In the genomic region with DNA sequence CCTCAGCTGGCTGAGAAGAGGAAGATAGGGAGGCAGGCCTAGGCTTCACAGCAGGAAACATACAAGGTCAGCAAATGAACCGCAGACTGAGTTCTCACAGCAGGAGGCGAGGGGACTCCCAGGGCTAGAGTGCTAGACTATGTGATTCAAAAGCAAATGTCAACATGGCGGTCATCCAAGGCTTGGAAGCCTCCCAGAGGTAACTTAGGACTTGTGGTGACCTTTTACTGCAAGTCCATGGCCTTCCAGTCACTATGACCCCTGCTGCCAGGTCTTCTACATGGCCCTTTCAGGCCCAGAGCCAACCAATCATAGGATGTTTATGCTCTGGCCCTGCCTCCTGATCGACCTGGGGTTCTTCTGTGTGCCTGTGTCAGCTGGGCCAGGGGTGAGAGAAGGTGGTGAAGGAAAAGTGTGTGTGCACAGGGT, we compare ENCODE assay signal across 8 mouse cellular contexts.
DNase-seq lines count a peak whose midpoint lies in the region; ATAC-seq lines count a peak whose summit lies in the region.

No protein-coding gene starts in this region.

- H3K27ac ChIP-seq in liver, embryonic 15.5 days (replicated peaks) = no peak overlapping the region

- no peak overlapping the region for H3K4me3 ChIP-seq in liver, embryonic 15.5 days (replicated peaks)

- H3K4me2 ChIP-seq in liver, embryonic 15.5 days = no peak overlapping the region

- H3K4me1 ChIP-seq in liver, embryonic 15.5 days (replicated peaks) = no peaks in the 10 kb centered on the region; the same call in 1 of the 2 replicates

- H3K9ac ChIP-seq in liver, embryonic 15.5 days = no peak overlapping the region

- H3K9me3 ChIP-seq in liver, embryonic 15.5 days (replicated peaks) = no peaks in the 10 kb centered on the region

- DNase-seq in left cerebral cortex, postnatal 10 days (ENCODE audit: extremely low spot score in 1 of 2, low spot score in 2 of 2) = peak; percentile 3 to 71
- DNase-seq in left cerebral cortex, postnatal 36 days (ENCODE audit: low spot score in 2 of 2) = no peak
- DNase-seq in adrenal gland, postnatal 25 days = peak; percentile 36
- DNase-seq in heart, postnatal 10 days = peak; percentile 62
- DNase-seq in thymus, postnatal 0 days (ENCODE audit: low spot score) = no peak
- no peak for DNase-seq in urinary bladder, adult 2 months (ENCODE audit: low spot score)

- H3K27me3 ChIP-seq in liver, embryonic 15.5 days = no peaks in the 10 kb centered on the region

- ATAC-seq in liver, embryonic 15.5 days (ENCODE audit: insufficient read depth) = peak; percentile 85
- no peak for ATAC-seq in inflammation-experienced regulatory T-cells, adult 6 months

- no peaks in the 10 kb centered on the region for H3K36me3 ChIP-seq in liver, embryonic 15.5 days (replicated peaks)

- intact Hi-C loops in left cerebral cortex, postnatal 10 days (cut with DNase I) = no loop called here
- intact Hi-C loops in left cerebral cortex, postnatal 36 days (cut with DNase I) = no loop called here
- intact Hi-C loops in heart, postnatal 10 days (cut with DNase I) = no loop called here

- 44% methylated on average over 4 of the region's 4 CpGs for WGBS in liver, embryonic 15.5 days (ENCODE audit: insufficient replicate concordance)

Comparison
In these comparisons a context has a peak if more than half of its experiments do, and no peak if none do; other contexts are left out.
1. DNase-seq: peak in left cerebral cortex, postnatal 10 days (2 of 2), adrenal gland, postnatal 25 days (single experiment) and heart, postnatal 10 days (2 of 2); none in left cerebral cortex, postnatal 36 days (0 of 2), thymus, postnatal 0 days (single experiment) and urinary bladder, adult 2 months (single experiment).